Mouse (Mus musculus) naive thymus-derived CD4-positive, alpha-beta T cell, adult 2 months (primary cell): Measurements from ENCODE around the gene Them5.
A peak's percentile ranks its signal among the peaks of the same experiment; 100 is the strongest.

Experiments
- DNase-seq: peaks from one replicate; pipeline ENCODE4 v3.0.0-alpha.2; 2011; ENCODE audit warnings: low read depth

Gene Them5

GRCm38 (mm10) chr3:94341959-94342422, at the start of gene Them5:
Them5 (plus strand) TSS chr3:94342099.
- DNase-seq = no peak

- DNase-seq = no peak
These were observed 36.4 kb upstream of the Them5 start for GRCm38 (mm10) chr3:94305457-94305856.

GRCm38 (mm10) chr3:94306975-94307374, 34.9 kb upstream of the Them5 start:
- DNase-seq = no peak

- DNase-seq = peak; percentile 93
These were observed 32.1 kb upstream of the Them5 start, which contains the start of gene Them4 for GRCm38 (mm10) chr3:94309633-94310363. Them4 (plus strand) TSS chr3:94310089.

- DNase-seq = no peak
These were observed 31.4 kb upstream of the Them5 start for GRCm38 (mm10) chr3:94310491-94310890.

GRCm38 (mm10) chr3:94310911-94311310, 31.0 kb upstream of the Them5 start:
- no peak for DNase-seq

- DNase-seq = no peak
These were observed 30.5 kb upstream of the Them5 start for GRCm38 (mm10) chr3:94311376-94311775.

- DNase-seq = no peak
These were observed 13.2 kb upstream of the Them5 start for GRCm38 (mm10) chr3:94328681-94329080.

GRCm38 (mm10) chr3:94334442-94334841, 7.5 kb upstream of the Them5 start:
- no peak for DNase-seq

GRCm38 (mm10) chr3:94338522-94338921, 3.4 kb upstream of the Them5 start:
- no peak for DNase-seq

- no peak for DNase-seq
These were observed 653 bp downstream of the Them5 start for GRCm38 (mm10) chr3:94342552-94342951.

- DNase-seq = no peak
These were observed 2.3 kb downstream of the Them5 start for GRCm38 (mm10) chr3:94344182-94344581.

- no peak for DNase-seq
These were observed 3.0 kb downstream of the Them5 start for GRCm38 (mm10) chr3:94344897-94345296.

- no peak for DNase-seq
These were observed 6.2 kb downstream of the Them5 start for GRCm38 (mm10) chr3:94348146-94348545.

GRCm38 (mm10) chr3:94360812-94361211, 18.9 kb downstream of the Them5 start:
- DNase-seq = no peak

GRCm38 (mm10) chr3:94362138-94362537, 20.2 kb downstream of the Them5 start, which contains the start of gene C2cd4d:
C2cd4d (plus strand) TSS chr3:94362438.
- no peak for DNase-seq

- no peak for DNase-seq
These were observed 21.6 kb downstream of the Them5 start for GRCm38 (mm10) chr3:94363291-94364153.

GRCm38 (mm10) chr3:94364154-94364526, 22.2 kb downstream of the Them5 start:
- no peak for DNase-seq

GRCm38 (mm10) chr3:94366761-94367160, 24.9 kb downstream of the Them5 start:
- peak; percentile 88 for DNase-seq

- DNase-seq = no peak
These were observed 25.6 kb downstream of the Them5 start for GRCm38 (mm10) chr3:94367511-94367910.

GRCm38 (mm10) chr3:94368631-94369030, 26.7 kb downstream of the Them5 start:
- no peak for DNase-seq

GRCm38 (mm10) chr3:94369709-94370108, 27.8 kb downstream of the Them5 start:
- DNase-seq = no peak

GRCm38 (mm10) chr3:94371637-94372036, 29.7 kb downstream of the Them5 start:
- DNase-seq = no peak
